Mouse (Mus musculus) forebrain, embryonic 12.5 days (tissue): ENCODE measurements around the gene Cyp27b1. TPM values are rescaled to one million over a fixed set of nuclear protein-coding genes. Genes with fewer than 3 reads are reported as not detected.

ENCODE experiments used
- microRNA counts: library from miRNA; unstranded; fragments of <30 nt; microRNA quantifications from one replicate; lab custom pipeline; 2017
- microRNA-seq: library from miRNA; unstranded; fragments of <30 nt; microRNA quantifications from one replicate; pipeline ENCODE4, GENCODE M21; 2017
- polyA plus RNA-seq: library from polyadenylated mRNA; unstranded; fragments of >200 nt; fragmentation: Nextera tagmentation; extraction: Ambion mirVana; gene quantifications from 2 replicates; pipeline ENCODE4 v1.2.1, GENCODE M21; 2016

Gene Cyp27b1
- polyA plus RNA-seq, 1 experiment from 2014 or later = 0.10 TPM

MicroRNA genes within 50 kb of the gene (microRNA counts, 519-probe panel; counts per million panel counts)
- not detected for microRNA mmu-miR-546 (lab: Ali Mortazavi, UCI)

Small RNA genes lying within 50 kb of the gene (microRNA-seq; reads per million reads assigned to microRNA genes)
- gene Mir546 = 0.73 reads per million

Other genes starting within 250 kb of the Cyp27b1 start
- 14.2 and 14.5 TPM in 2 replicates for gene Atp23, start 146.9 kb upstream of the Cyp27b1 start, polyA plus RNA-seq
- 49.2 and 49.5 TPM in 2 replicates for gene Ctdsp2, start 69.5 kb upstream of the Cyp27b1 start, polyA plus RNA-seq
- 0.21 TPM in 1 of 2 replicates, not detected in the other for gene Avil, start 47.5 kb upstream of the Cyp27b1 start, polyA plus RNA-seq
- gene Tsfm, start 17.4 kb upstream of the Cyp27b1 start, polyA plus RNA-seq = 82.7 and 82.8 TPM in 2 replicates
- 31.4 and 35.5 TPM in 2 replicates for gene Mettl1, start 6.8 kb upstream of the Cyp27b1 start, polyA plus RNA-seq
- 0.14 and 0.20 TPM in 2 replicates for gene Eef1akmt3, start 6.7 kb upstream of the Cyp27b1 start, polyA plus RNA-seq
- 3.9 and 4.2 TPM in 2 replicates for gene March9, start 11.9 kb downstream of the Cyp27b1 start, polyA plus RNA-seq
- 2,431 and 2,450 TPM in 2 replicates for gene Cdk4, start 15.3 kb downstream of the Cyp27b1 start, polyA plus RNA-seq
- 139 and 158 TPM in 2 replicates for gene Tspan31, start 22.0 kb downstream of the Cyp27b1 start, polyA plus RNA-seq
- gene Agap2, start 27.0 kb downstream of the Cyp27b1 start, polyA plus RNA-seq = 0.73 and 1.1 TPM in 2 replicates
- gene Os9, start 72.9 kb downstream of the Cyp27b1 start, polyA plus RNA-seq = 86.1 and 90.2 TPM in 2 replicates
- 13.3 and 14.7 TPM in 2 replicates for gene B4galnt1, start 117.0 kb downstream of the Cyp27b1 start, polyA plus RNA-seq
- gene Slc26a10, start 132.4 kb downstream of the Cyp27b1 start, polyA plus RNA-seq = 0.86 and 2.2 TPM in 2 replicates
- gene Arhgef25, start 141.8 kb downstream of the Cyp27b1 start, polyA plus RNA-seq = 32.3 and 36.4 TPM in 2 replicates
- 170 and 172 TPM in 2 replicates for gene Dtx3, start 147.5 kb downstream of the Cyp27b1 start, polyA plus RNA-seq
- 19.4 and 20.2 TPM in 2 replicates for gene Pip4k2c, start 163.3 kb downstream of the Cyp27b1 start, polyA plus RNA-seq
- gene Kif5a, start 215.1 kb downstream of the Cyp27b1 start, polyA plus RNA-seq = 44.1 and 53.1 TPM in 2 replicates
- 226 and 229 TPM in 2 replicates for gene Dctn2, start 218.1 kb downstream of the Cyp27b1 start, polyA plus RNA-seq
- 18.4 and 21.2 TPM in 2 replicates for gene Mbd6, start 240.8 kb downstream of the Cyp27b1 start, polyA plus RNA-seq